Mouse (Mus musculus): ENCODE data around the gene Krt26.

DNA sequence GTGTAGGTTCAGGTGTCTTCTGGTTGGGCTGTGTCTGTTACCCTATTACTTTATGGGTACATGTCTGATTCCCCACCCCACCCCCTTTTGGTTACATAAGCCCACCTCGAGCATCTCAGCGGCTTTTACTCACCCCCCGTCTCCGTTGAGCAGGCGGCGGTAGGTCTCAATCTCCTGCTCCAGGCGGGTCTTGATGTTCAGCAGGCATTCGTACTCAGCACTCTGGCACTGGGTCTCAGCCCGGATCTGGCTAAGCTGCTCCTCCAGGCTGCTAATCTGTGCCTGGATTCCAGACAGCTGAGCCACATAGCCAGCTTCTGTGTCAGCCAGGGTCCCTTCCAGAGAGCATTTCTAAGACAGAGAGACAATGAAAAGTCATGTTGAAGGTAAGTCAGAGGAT is 56.6 kb downstream of the Krt26 start:
- TF ChIP-seq E2F4 (IDR thresholded peaks at IDR 0.05; ENCODE audit: insufficient read depth) (no peak), POLR2A (IDR thresholded peaks at IDR 0.05; ENCODE audit: insufficient read length, low read depth) (no peak), MYOD1 (IDR thresholded peaks at IDR 0.05; ENCODE audit: control insufficient read depth in 1 of 3, insufficient read length in 2 of 3, low read depth in 2 of 3) (no peak), TCF3 (IDR thresholded peaks at IDR 0.05; ENCODE audit: insufficient read length, low read depth) (no peak), USF1 (IDR thresholded peaks at IDR 0.05; ENCODE audit: low read depth) (no peak), MAX (IDR thresholded peaks at IDR 0.05; ENCODE audit: low read depth) (no peak), TCF12 (IDR thresholded peaks at IDR 0.05; ENCODE audit: insufficient read depth, poor library complexity, severe bottlenecking) (no peak), SRF (IDR thresholded peaks at IDR 0.05; ENCODE audit: control insufficient read depth, insufficient read length, low read depth) (no peak), CEBPB (IDR thresholded peaks at IDR 0.05; ENCODE audit: insufficient read depth, poor library complexity, severe bottlenecking) (no peak), POLR2AphosphoS2 (IDR thresholded peaks at IDR 0.05; ENCODE audit: insufficient read length, low read depth) (no peak), REST (IDR thresholded peaks at IDR 0.05; ENCODE audit: insufficient read depth, insufficient read length) (no peak)
